Mouse (Mus musculus) lung, postnatal 25 days (tissue): ENCODE data around the gene Pax8.
A peak's percentile ranks its signal among the peaks of the same experiment; 100 is the strongest.

Experiments
- DNase-seq: peaks from one replicate; pipeline ENCODE4 v3.0.0; 2022; ENCODE audit warnings: low spot score

Gene Pax8

GRCm38 (mm10) chr2:24416668-24417067 is 58.7 kb downstream of the Pax8 start:
- no peak for DNase-seq

GRCm38 (mm10) chr2:24413677-24414076 is 61.7 kb downstream of the Pax8 start:
- no peak for DNase-seq

- no peak for DNase-seq
Observed at GRCm38 (mm10) chr2:24413172-24413571, 62.2 kb downstream of the Pax8 start.

- peak; percentile 70 for DNase-seq
Observed at GRCm38 (mm10) chr2:24409166-24409565, 66.2 kb downstream of the Pax8 start.

GRCm38 (mm10) chr2:24407701-24408485 is 67.5 kb downstream of the Pax8 start:
- no peak for DNase-seq

GRCm38 (mm10) chr2:24405345-24406012 is 69.9 kb downstream of the Pax8 start:
- DNase-seq = peak; percentile 71

GRCm38 (mm10) chr2:24400711-24401110 is 74.7 kb downstream of the Pax8 start:
- no peak for DNase-seq

GRCm38 (mm10) chr2:24397115-24397514 is 78.3 kb downstream of the Pax8 start:
- DNase-seq = no peak

- DNase-seq = no peak
Observed at GRCm38 (mm10) chr2:24393251-24393650, 82.1 kb downstream of the Pax8 start.

GRCm38 (mm10) chr2:24387361-24388283 is 87.8 kb downstream of the Pax8 start:
- DNase-seq = no peak

GRCm38 (mm10) chr2:24386964-24387320 is 88.5 kb downstream of the Pax8 start:
- DNase-seq = no peak

GRCm38 (mm10) chr2:24386158-24386963 is 89.0 kb downstream of the Pax8 start:
- DNase-seq = peak; percentile 68

GRCm38 (mm10) chr2:24385111-24385961 is 90.1 kb downstream of the Pax8 start:
- peak; percentile 70 for DNase-seq

GRCm38 (mm10) chr2:24384393-24384792 is 91.0 kb downstream of the Pax8 start:
- DNase-seq = no peak

- DNase-seq = no peak
Observed at GRCm38 (mm10) chr2:24383636-24384035, 91.8 kb downstream of the Pax8 start.

GRCm38 (mm10) chr2:24382456-24383230 is 92.8 kb downstream of the Pax8 start:
- DNase-seq = no peak

GRCm38 (mm10) chr2:24378747-24379450 is 96.5 kb downstream of the Pax8 start:
- DNase-seq = peak; percentile 69
